Mouse (Mus musculus) hindlimb bud, embryonic 11.5 days (tissue): ENCODE measurements around the gene Actg2.
A peak's percentile ranks its signal among the peaks of the same experiment; 100 is the strongest.

ENCODE experiments used
- DNase-seq: peaks from one replicate; pipeline ENCODE4 v3.0.0-alpha.2; 2012; ENCODE audit warnings: low read depth, low spot score; ENCODE audit errors: extremely low spot score

Actg2 gene

DNA sequence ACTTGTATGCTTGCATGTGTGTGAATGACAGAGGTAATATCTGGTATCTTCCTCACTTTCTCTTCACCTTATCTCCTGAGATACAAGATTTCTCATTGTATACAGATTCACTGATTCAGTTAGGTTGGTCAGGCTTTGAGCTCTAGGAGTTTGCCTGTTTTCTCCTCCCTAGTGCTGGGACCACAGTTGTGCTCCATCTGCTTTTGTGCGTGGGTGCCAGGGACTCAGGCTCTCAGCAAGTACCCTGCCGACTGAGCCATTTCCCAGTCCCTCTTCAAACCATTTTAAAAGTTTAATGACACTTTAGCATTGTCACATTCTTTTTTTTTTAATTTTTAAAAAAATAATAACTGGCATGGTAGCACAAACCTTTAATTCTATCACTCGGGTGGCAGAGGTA lies 20.9 kb downstream of the Actg2 start:
- no peak for DNase-seq

DNA sequence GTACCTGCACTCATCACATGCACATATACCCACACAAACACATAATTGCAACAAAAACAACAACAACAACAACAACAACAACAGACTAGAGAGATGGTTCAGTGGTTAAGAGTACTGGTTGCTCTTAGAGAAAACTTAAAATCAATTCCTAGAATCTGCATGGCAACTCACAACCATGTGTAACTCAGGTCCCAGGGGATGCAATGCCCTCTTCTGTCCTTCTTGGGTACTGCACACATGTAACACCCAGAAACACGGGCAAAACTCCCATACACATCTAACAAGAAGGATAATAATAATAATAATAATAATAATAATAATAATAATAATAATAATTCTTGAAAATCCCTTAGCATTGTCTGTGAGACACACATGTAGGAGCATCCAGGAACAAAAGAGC lies 23.6 kb downstream of the Actg2 start:
- DNase-seq: peak; percentile 33

DNA sequence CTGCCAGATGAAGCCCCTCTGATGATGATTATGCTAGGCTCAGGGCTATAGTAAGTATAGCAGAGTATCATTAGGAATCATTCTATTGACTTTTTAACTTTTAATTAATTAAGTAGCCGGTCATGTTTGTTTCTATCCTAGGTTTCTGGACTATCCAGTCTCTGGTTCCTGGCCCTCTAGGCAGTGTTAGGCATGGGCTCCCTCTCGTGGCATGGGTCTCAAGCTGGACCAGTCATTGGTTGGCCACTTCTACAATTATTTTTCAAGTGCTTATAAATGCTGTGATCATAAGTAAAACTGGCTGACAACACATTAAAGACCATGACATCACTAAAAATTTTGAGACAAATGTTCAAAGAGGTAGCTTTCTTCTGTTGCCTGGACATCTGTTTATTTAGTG lies 25.9 kb downstream of the Actg2 start:
- no peak for DNase-seq

DNA sequence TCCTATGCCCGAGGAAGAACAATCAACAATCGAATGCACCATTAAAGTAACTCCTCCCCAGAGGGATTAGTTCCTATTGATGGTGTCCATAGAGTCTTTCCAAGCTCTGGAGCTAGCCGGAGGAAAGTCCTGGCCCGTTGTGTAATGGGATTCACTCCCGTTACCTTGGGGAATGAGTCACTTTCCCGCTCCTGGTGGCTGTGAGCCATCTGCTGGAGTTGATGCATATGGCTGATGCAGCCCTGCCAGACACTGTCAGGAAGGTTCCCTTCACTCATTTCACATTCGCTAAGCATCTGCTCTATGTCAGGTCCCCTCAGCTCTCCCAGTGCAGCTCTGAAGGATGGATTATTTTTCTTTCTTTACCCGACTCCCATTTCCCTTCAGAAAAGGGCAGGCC lies 26.6 kb downstream of the Actg2 start:
- DNase-seq: no peak

DNA sequence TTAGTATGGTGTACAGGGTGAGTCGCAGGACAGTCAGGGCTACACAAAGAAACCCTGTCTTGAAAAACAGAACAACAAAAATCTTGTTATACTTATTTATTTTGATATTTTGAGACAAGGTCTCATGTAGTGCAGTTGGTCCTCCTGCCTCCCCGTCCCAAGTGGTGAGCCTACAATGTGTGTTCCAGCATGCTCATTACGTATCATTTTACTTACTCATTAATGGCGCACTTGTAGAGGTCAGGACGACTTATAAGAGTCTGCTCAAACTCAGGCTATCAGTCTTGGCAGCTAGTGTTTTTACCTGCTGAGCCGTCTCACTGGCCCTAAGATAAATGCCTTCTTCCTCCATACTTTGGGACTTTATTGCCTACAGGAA lies 28.9 kb downstream of the Actg2 start:
- no peak for DNase-seq

DNA sequence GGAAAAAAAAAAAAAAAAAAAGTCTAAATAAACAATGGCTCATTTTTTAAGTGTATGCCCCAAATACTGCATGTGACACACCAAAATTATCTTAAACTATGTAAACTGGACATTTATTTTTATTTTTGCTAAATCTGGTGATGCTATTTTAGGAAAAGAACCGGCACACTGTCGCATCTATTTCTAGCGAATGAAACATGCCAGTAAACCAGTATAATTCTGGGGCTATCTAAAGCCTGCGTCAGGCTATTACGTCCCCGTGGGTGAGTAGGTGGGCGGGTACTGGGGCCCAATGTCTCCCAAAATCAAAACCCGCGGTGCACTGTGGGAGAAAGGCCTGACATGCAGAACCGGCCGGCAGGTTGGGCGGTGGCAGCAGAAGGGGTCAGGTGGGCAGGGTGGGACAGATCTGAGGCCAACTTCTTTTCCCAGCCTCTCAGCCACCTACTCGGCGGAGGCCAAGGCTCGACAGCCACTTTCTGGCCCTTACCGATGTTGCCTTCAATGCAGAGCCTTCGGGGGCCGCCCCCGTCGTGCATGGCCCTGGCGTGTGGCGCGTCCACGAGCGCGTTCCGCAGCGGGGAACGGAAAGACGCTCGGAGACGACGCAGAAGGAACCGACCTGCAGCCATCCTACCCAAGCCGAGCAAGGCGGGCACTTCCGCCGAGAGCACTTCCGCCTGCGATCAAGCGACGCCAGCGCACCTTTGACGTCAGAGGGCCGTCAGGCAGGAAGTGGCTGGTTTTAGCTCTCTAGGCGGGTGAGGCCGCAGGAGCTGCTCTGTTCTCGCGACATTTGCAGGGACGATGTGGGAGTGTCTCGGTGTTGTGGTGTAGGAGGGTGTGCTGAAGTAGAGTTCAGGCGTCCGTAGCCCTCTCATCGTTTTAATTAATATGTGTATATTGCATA lies 29.6 kb downstream of the Actg2 start, which contains the start of gene Dguok:
Gene Dguok (minus strand): TSS at position 712 of the 910 bp plus-strand sequence.
- DNase-seq: peak; percentile 96

DNA sequence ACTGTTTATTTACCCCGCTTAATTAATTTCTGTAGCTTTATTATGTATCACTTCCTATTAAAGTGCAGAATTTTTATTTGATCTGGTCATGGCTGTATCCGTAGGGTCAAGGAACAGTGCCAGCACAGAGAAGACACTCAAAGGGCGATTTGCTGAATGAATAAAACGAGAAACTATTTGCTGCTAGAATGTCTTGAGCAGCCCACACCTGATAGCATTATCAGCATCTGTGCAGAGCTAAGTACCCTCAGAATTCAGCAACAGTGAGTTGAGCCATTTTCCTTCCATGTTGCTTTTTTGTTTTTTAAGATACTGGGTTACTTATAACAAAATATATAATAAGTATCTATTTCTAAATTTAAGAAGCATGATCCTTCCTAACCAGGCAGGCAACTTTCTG lies 30.5 kb downstream of the Actg2 start:
- DNase-seq: no peak

DNA sequence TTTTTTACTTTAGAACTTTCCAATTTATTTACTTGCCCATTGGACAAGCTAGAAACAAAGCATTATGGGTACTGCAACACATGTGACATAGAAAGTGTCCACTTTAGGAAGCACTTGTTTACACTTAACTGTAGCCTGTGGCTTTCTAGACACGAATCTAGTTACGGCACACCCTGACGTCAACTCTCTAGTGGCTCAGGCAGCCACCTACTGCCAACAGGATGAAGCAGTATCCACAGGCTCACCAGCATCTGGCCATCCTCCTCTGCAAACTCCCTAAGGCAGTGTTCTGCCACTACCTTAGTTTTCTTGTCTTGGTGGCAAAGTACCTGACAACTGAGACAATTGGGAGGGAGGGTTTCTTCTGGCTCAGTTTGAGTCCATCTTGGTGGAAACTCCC lies 32.7 kb downstream of the Actg2 start:
- no peak for DNase-seq

DNA sequence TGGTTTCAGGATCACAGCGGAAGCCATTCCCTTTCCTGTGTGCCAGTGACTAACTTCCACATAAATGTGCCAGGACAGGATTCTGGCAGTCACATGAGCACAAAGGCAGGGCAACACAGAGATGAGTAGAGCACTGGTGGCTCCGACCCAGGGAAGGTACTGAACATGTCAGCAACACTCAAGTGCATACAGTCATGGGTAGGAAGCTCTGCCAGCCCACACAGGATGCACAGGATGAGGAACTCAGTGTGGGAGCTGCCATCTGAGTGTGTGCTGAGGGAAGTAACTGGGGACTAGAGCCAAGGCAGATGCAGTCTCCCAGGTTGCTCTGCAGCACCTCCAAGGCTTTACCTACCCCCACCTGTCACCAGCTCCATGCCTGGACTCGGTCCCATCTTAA lies 33.4 kb downstream of the Actg2 start:
- no peak for DNase-seq

DNA sequence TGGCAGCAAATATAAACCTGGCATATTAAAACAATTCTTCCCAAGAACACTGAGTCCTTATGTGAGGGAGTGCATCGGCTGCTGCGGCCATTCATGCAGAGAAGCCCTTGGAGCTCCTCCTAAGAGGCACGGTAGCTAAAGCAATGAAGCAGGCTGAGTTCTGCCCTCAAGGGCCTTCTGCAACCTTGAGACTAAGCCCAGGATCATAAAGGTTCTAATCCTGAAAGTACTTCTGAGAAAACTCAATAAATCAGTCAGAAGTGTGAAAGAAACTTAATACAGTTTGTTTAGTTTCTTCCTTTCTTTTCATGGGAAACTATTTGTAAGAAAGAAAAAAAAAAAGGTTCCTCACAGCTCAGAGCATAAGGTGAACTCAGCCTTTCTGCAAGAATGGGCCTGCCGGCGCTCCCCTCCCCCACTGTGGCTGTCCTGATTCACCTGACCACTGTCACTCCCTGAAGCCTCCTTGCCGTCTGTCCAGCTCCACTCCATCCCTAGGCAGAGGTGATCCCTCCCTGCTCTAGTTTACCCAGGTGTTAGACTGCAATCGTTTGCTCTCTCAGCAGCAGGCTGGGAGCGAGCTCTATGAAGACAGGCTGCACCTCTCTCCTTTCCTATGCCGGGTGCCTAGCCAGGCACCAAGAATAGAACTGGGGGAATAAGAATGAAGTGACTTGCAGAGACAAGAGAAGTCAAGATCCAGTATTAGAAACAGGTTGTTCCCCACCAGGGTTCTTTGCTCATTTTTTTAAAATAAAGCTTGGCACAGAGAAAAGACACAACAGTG lies 34.3 kb downstream of the Actg2 start:
- DNase-seq: no peak

DNA sequence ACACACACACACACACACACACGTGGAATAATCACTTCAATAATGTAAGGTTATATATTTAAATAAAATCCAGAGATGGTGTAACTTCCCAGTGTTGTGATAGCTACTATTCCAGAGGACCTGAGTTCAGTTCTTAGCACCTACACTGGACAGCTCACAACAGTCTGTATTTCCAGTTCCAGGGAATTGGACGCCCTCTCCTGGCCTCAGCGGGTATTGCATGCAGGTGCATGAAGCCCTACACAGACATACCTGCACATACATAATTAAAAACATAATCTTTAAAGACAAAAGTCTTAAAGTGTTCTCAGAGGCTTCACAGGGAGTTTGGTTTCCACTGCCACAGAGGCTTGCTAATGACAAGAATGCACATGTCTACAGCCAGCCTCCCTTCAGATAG lies 35.6 kb downstream of the Actg2 start:
- no peak for DNase-seq

DNA sequence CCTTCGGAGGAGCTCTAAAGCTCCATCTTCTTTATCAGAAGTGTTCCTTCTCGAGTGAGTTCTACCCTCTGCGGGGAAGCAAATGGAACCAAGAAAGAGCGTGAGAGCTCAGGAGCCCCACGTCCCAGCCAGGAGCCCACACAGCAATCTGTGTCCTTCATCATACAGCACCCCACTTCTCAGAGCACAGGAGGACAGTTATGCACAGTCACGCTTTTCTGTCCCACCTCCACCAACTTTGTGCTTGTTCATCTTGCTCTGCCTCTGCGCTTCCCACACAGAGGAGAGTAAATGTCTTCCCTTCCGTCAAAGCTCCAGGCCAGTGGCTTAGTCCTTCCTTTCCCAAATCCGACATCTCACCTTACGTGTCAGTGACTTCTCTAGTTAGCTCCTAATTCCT lies 37.0 kb downstream of the Actg2 start:
- DNase-seq: no peak

DNA sequence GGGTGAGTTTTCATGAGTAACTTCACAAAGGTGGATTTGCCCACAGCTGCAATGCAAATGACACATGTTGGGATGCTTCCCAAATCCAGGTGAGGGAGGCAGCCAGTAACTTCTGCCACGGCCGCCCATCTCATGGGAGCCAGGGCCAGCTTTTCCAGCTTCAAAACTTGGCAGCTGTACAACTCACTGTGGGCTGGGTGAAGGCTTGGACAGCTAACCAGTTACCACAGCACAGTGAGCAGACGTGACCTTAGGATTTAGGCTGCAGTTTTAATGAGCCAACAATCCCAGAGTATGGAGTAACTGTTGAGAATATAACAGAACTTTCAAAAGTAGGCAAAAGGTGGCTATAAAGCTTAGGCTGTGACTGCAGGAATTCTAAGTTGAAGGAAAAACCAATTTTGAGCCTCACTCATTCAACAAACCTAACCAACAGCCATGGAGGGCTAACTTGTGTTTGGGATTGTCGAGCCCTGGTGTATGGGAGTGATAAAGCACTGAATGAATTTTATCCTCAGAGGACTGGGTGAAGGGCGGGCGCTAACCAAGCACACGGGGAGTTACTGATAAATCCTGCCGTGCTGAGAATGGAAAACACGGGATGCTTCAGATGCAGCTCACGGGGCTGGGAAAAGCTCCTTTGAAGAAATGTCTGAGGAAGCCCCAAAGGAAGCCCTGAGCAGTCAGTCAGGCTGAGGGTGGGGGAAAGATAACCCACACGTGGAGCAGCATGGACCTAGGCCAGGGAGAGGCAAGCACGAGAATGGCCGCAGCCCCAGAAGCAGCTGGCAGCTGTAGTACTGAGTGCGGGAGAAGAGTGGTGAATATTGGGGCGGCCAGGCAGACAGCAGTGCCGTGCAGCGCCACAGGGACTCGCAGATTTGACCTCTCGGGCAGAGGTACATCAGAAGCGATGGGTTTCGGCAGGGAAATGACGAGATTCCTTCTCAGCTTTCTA lies 39.0 kb downstream of the Actg2 start:
- no peak for DNase-seq

DNA sequence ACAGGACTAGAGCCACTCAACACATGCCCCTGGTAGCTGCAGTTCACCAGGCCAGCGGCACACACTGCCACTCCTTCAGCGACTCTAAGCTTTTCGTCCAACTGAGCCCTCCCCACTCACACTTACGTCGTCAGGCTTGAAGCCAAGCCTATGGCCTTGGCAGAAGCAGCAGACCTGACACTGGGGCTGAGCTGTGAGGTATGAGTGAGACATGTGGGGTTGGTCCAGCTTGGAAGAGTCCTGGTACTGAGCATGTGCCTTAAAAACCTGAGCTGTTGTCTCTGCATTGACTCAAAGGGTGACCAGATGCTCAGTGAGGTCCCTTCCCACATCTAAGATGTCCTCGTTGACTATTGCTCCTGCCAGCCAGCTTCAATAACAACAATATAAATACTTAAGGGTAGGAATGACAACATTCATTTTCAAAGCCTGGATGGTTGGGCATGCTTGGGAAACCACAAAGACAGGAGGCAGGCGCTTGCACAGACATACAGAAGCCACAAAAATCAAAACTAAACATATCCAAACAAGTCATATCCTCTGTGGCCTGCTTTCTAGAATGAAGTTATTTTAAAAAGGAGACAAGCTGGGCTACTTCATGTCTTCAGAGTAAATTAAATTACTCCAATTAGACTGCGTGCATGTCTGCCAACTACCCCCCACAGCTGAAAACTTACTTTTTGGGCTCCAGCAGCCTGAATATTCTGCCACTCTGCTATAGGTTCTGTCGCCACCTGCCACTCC lies 39.9 kb downstream of the Actg2 start:
- no peak for DNase-seq

DNA sequence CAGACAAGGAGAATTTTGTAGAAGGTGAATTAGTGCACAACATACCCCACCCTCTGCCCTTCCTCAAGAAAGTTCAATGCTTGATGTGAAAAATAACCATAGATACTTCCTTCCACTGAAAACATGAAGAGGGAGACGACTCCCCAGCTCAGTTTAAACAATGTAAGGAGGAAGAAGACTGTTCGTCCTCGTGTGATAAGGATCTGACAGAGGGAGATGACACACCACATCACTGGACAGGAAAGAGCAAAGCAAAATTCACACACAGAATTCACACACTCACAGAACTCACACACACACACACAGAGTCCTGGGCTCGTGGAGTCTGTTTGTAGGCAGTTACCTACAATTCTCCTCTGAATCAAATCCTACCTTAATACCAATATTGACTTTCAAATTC lies 45.4 kb downstream of the Actg2 start:
- no peak for DNase-seq

DNA sequence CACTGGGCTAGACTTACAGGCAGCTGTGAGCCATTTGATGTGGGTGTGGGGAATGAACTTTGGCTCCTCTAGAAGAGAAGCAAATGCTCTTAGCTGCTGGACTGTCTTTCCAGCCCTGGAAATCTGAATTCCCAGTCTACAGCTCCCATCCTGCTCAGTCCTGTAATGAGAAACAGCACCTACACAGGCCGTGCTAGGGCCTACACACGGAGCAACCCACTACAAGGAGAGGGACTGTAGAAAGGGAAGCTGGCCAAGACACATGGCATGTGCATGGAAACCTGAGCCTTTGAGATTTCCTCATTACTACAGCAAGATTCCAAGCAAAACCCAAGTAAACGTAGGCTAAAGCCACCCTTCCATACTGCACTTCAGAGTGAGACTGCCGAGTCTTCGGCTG lies 47.9 kb downstream of the Actg2 start:
- no peak for DNase-seq

DNA sequence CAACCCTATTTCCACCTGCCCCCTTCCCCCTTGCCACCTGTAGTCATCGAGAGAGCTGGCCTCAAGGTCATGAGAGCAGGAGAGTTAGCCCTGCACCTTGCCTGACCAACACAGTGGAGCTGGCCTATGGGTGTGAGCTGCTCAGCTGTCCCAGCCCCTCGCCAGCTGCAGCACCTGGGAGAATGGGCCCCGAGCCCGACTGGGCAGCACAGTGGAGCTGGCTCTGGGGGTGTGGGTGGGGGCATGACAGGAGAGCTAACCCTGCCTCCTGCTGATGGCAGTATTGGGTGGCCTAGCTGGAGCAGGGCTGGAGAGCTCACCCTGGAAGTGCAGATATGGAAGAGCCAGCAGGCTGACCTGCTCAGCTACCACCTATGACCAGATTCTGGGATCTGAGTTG lies 48.8 kb downstream of the Actg2 start:
- DNase-seq: no peak

DNA sequence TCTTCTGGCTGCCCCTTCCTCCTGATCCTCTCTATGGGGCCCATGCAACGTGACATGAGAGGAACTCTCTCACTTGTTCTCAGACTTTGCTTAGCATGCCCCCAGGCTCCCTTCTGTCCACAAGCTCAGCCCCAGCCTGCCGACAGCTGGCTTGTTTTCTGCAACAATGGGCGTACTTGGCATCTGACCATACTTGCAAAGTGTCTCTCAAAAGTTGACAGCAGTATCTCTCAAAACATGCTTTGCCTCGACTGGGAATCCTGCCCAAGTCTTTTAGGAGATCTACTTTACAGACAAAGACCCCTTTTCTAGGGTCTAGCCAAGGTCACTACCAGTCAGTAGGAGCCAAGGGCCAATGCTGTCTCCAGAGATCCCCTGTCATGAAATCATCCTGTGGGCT lies 50.2 kb downstream of the Actg2 start:
- no peak for DNase-seq

DNA sequence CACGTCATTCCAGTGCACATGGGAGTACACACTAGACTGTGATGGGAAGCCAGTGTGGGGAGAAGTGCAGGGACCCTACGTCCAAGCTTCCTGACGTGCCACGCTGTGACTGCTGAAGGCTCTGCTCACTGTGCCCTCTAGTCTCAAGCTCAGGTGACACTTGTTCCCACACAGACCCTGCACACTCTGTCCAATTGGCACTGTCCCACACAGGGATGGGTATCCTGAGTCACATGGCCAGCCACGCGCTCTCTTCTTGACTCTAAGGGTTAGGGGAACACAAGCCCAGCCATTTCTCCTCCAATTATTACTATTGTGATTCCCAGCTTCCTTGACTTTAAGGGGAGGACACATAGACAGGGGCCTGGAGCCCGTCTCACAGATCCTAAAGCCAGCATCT lies 52.3 kb downstream of the Actg2 start:
- no peak for DNase-seq

DNA sequence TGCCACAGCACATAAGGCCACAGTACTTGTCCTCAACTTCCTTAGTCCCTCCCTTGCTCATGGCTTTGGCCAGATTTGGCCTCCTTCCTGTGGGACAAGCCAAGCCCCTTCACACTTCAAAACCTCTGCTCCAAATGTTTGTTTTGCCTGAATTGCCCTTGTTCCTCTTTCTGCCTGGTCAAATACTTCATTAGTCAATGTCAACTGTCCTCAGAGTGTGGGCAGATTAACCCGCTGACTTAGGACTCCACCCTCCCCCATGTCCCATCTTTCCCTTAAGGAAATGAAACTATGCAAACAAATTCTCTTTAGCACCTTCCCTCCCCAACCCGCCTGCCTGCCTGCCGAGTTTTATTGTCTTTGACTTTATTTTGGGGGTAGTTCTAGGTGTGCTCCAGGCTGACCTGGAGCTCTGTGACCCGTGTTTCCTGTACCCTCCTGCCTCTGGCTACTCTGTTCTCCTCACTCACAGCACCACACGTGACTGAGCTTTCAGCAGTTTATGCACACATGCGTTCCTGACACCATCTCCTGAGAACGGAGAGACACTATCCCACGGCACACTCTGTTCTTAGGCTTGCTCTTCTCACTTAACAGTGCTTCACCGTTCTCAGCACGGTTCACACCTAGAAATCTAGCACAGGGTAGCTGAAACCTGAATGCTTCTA lies 53.5 kb downstream of the Actg2 start:
- no peak for DNase-seq
